Mouse (Mus musculus): ENCODE measurements around the gene Lypd8. TPM values are rescaled to one million over a fixed set of nuclear protein-coding genes. Genes with fewer than 3 reads are reported as not detected.
"Not testable (repeated sequence)": the region's sequence is repeated elsewhere in the genome, so short reads cannot be mapped to it uniquely, and the experiment has no call there.

Gene Lypd8
- polyA plus RNA-seq, 1 experiment = not detected

DNA sequence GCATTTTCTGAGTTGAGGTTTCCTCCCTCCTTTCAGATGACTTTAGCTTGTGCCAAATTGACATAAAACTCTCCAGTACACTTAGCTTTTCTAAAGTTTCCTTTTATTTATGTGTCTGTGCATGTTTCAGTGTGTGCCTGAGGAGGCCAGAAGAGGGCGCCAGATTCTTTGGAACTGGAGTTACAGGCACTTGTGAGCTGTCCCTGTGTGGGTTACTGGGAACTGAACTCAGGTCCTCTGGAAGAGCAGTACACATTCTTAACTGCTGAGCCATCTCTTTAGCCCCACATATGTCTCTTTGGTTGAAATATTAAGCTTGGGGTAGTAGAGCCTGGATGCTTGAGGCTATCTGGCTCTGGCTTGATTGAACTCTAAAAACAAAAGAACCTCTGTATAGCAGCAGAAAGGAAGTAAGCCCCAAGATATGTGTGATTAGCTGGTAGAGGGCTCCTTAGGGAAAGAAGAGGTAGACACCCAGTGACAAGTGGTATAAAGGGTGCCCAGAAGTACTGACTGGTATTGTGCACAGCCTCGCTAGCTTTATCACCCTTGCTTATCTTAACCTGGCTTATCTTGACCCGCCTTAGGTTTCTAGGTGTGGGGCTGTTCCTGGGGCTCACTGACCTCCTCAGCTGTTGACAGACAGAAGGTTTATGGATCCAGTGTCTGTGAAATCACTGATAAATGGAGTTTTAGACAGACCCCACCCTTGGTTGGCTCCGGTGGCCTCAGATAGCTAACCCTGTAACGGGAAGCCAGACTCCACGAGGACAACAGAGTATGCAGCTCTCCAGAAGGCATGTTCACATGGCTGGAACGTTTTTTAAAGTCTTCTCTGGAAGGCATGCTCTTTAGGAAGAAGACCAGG is 25.9 kb upstream of the Lypd8 start:
- no peak overlapping the region for H3K4me3 ChIP-seq (ENCODE audit: insufficient read depth, low read depth, low read length)
- H3K27ac ChIP-seq (ENCODE audit: insufficient read depth, low read depth, low read length) = no peak overlapping the region
- no peak for TF ChIP-seq CTCF (IDR thresholded peaks at IDR 0.05; ENCODE audit: insufficient read depth, low read depth, low read length)
- no peak for TF ChIP-seq POLR2A (IDR thresholded peaks at IDR 0.05; ENCODE audit: insufficient read depth, low read depth, low read length)
- WGBS = 70% methylated on average over 7 of the region's 7 CpGs
- H3K4me1 ChIP-seq (ENCODE audit: control insufficient read depth, insufficient read depth, low read length) = peaks cover 3% of the 10 kb centered on the region; the same call in 1 of the 2 replicates

DNA sequence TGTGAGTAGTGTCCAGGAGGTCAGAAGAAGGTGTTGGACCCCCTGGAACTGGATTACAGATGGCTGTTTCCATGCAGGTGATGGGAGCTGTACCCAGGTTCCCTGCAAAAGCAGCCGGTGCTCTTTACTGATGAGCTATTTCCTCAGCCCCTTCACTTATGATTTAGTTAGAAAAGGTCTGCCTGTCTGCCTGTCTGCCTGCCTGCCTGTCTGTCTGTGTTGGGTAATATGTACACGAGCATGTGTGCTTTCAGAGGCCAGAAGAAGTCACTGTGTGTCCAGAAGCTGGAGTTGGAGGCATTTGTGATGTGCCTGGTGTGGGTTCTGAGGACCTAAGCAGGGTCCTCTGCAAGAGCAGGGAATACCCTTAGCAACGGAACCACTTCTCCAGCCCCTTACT is 25.1 kb upstream of the Lypd8 start:
- H3K4me3 ChIP-seq (ENCODE audit: insufficient read depth, low read depth, low read length) = no peak overlapping the region
- TF ChIP-seq CTCF (IDR thresholded peaks at IDR 0.05; ENCODE audit: insufficient read depth, low read depth, low read length) (no peak), POLR2A (IDR thresholded peaks at IDR 0.05; ENCODE audit: insufficient read depth, low read depth, low read length) (no peak)
- peaks cover 3% of the 10 kb centered on the region; the same call in 1 of the 2 replicates for H3K4me1 ChIP-seq (ENCODE audit: control insufficient read depth, insufficient read depth, low read length)
- no peak overlapping the region for H3K27ac ChIP-seq (ENCODE audit: insufficient read depth, low read depth, low read length)
- WGBS = 80% methylated on average over 3 of the region's 3 CpGs

DNA sequence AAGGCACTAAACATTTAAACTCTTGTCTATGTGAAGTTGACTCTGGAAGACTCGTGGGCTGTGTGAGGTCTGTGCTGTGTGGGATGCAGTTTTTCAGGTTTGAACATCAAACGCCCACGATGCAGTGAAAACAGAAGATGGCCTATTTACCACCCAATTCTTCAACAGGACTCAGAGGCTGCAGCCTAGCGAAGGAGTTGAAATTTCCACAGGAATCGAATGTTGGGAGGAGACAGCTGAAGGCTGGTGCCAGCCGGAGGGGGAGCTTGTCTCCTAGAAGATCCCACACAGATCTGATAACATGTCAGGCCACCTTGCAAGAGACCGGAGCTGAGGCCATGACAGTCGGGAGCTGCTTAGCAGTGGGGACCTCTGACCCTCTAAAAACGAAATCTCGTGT is 24.4 kb upstream of the Lypd8 start:
- 60% methylated on average over 10 of the region's 10 CpGs for WGBS
- Histone ChIP-seq H3K27ac (ENCODE audit: insufficient read depth, low read depth, low read length) (no peak overlapping the region), H3K4me3 (ENCODE audit: insufficient read depth, low read depth, low read length) (no peak overlapping the region), H3K4me1 (ENCODE audit: control insufficient read depth, insufficient read depth, low read length) (peaks cover 3% of the 10 kb centered on the region; the same call in 1 of the 2 replicates)
- TF ChIP-seq POLR2A (IDR thresholded peaks at IDR 0.05; ENCODE audit: insufficient read depth, low read depth, low read length) = no peak
- TF ChIP-seq CTCF (IDR thresholded peaks at IDR 0.05; ENCODE audit: insufficient read depth, low read depth, low read length) = no peak

DNA sequence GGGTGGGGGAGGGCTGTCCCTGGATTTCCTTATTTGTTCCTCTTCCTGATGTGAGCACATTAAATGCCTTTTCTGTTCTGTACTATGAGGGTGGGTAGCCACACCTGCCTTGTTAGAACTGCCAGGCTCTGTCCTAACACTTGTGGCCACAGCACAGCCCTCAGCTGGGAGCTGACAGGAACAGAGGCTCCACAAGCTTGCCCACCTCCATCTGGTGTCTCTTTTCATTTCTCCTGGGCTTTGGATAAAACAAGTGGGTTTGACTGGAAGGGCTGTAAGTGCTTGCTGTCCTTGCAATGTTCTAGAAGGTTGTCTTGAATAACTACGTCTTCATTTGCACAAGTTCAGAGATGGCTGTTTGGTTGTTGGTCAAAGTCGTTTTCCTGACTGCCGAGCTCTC is 23.9 kb upstream of the Lypd8 start:
- peaks cover 3% of the 10 kb centered on the region; the same call in 1 of the 2 replicates for H3K4me1 ChIP-seq (ENCODE audit: control insufficient read depth, insufficient read depth, low read length)
- WGBS = 74% methylated on average over 3 of the region's 3 CpGs
- TF ChIP-seq POLR2A (IDR thresholded peaks at IDR 0.05; ENCODE audit: insufficient read depth, low read depth, low read length) = no peak
- TF ChIP-seq CTCF (IDR thresholded peaks at IDR 0.05; ENCODE audit: insufficient read depth, low read depth, low read length) = no peak
- H3K27ac ChIP-seq (ENCODE audit: insufficient read depth, low read depth, low read length) = no peak overlapping the region
- H3K4me3 ChIP-seq (ENCODE audit: insufficient read depth, low read depth, low read length) = no peak overlapping the region

DNA sequence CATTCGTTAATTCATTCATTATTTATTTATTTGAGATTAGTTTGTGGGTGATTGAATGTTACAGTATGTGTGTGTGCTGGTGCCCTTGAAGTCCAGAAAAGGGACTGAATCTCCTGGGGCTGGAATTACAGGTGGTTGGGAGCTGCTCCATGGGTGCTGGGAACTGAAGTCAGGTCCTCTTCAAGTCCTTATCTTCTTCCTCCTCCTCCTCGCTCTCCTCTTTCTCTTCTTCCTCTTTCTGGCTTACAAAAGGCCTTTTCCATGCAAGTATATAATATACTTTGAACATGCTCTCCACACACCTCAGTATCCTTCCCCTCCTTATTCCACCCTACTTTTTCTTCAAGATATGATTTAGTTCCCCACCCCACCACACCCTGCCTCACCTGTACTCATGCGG is 21.8 kb upstream of the Lypd8 start:
- WGBS = 90% methylated on average over 3 of the region's 3 CpGs
- no peak for TF ChIP-seq CTCF (IDR thresholded peaks at IDR 0.05; ENCODE audit: insufficient read depth, low read depth, low read length)
- no peak for TF ChIP-seq POLR2A (IDR thresholded peaks at IDR 0.05; ENCODE audit: insufficient read depth, low read depth, low read length)
- peaks cover 3% of the 10 kb centered on the region; the same call in 1 of the 2 replicates for H3K4me1 ChIP-seq (ENCODE audit: control insufficient read depth, insufficient read depth, low read length)
- H3K4me3 ChIP-seq (ENCODE audit: insufficient read depth, low read depth, low read length) = no peak overlapping the region
- no peak overlapping the region for H3K27ac ChIP-seq (ENCODE audit: insufficient read depth, low read depth, low read length)

DNA sequence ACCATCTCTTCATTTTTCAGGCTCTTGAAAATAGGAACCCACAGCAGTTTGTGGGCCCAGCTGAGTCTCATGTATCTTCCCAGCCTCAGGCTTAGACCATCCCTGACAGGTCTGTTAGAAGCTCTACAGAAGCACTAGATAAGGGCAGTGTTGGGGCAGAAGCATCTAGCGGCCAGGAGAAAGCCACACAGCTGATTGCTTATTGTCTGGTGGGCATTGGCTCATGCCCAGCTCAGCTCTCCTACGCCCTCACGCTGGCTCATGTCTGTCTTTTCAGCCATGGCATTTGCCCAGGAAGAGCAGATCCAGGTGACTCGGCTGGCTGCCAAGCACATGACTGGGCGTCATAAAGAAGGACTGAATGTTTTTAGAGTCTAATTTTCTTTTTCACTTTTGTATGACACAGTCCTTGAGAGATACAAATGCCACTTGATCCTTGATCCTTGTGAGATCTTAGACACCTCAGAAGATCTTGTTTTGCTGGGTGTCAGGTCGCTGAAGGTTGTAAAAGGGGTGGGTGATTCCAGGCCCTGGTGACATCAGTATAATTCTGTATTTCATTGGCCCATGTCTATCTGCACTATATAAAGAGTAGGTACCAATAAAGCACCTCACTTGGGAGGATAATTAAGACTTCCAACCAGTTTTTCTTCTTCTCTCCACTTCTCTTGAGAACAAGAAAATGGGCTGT is 20.9 kb upstream of the Lypd8 start:
- no peak for TF ChIP-seq POLR2A (IDR thresholded peaks at IDR 0.05; ENCODE audit: insufficient read depth, low read depth, low read length)
- no peak for TF ChIP-seq CTCF (IDR thresholded peaks at IDR 0.05; ENCODE audit: insufficient read depth, low read depth, low read length)
- 82% methylated on average over 6 of the region's 6 CpGs for WGBS
- H3K27ac ChIP-seq (ENCODE audit: insufficient read depth, low read depth, low read length) = no peak overlapping the region

DNA sequence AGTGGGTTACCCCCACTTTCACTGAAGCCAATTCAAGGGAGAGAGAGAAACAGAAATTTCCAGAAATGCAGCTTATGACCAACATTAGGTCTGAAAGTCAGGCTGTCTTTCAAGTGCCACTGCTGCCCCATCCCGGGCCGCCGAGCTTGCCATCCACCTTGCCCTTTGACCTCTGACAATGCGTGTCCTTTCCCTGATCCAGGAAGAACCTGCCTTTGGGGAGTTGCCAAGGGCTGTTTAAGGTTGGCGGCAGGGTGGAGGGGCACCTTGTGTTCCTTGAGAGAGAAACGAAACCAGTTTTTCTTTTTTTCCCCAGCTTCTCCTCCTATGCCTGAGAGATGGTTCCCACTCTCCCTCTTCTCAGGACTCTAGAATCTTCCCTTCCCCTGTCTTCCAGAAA is 16.3 kb upstream of the Lypd8 start:
- WGBS = no CpG with 5 or more reads among the region's 6 CpGs
- H3K27ac ChIP-seq (ENCODE audit: insufficient read depth, low read depth, low read length); H3K4me1 ChIP-seq (ENCODE audit: control insufficient read depth, insufficient read depth, low read length); H3K4me3 ChIP-seq (ENCODE audit: insufficient read depth, low read depth, low read length): not testable (repeated sequence)

More for the DNA sequence above, 20.9 kb upstream of the Lypd8 start:
- Histone ChIP-seq H3K4me3 (ENCODE audit: insufficient read depth, low read depth, low read length) (no peak overlapping the region), H3K4me1 (ENCODE audit: control insufficient read depth, insufficient read depth, low read length) (peaks cover 3% of the 10 kb centered on the region; the same call in 1 of the 2 replicates)

DNA sequence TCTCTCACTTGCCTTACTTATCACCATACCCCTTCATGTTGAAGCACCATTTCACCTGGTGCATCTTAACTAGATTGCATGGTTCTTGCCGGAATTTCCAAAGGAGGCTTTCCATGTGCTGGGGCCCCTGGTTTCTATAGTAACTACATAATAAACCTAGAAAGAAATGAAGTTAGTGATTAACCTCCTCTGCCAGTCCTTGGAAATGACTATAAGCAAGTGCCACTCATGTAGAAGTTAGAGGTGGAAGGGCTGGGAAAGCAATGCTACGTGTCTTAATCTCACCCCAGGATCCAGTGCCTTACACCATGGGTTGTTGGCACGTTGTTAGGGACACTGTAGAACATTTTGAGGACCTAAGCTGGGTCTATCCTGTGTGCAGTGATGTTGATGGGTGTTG is 14.4 kb upstream of the Lypd8 start:
- no peak for TF ChIP-seq POLR2A (IDR thresholded peaks at IDR 0.05; ENCODE audit: insufficient read depth, low read depth, low read length)
- no peak for TF ChIP-seq CTCF (IDR thresholded peaks at IDR 0.05; ENCODE audit: insufficient read depth, low read depth, low read length)
- 61% methylated on average over 3 of the region's 3 CpGs for WGBS
- Histone ChIP-seq H3K4me1 (ENCODE audit: control insufficient read depth, insufficient read depth, low read length) (no peaks in the 10 kb centered on the region), H3K27ac (ENCODE audit: insufficient read depth, low read depth, low read length) (no peak overlapping the region), H3K4me3 (ENCODE audit: insufficient read depth, low read depth, low read length) (no peak overlapping the region)

DNA sequence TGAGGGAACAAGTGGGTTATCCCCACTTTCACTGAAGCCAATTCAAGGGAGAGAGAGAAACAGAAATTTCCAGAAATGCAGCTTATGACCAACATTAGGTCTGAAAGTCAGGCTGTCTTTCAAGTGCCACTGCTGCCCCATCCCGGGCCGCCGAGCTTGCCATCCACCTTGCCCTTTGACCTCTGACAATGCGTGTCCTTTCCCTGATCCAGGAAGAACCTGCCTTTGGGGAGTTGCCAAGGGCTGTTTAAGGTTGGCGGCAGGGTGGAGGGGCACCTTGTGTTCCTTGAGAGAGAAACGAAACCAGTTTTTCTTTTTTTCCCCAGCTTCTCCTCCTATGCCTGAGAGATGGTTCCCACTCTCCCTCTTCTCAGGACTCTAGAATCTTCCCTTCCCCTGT is 12.7 kb upstream of the Lypd8 start:
- no CpG with 5 or more reads among the region's 6 CpGs for WGBS
- not testable (repeated sequence) for H3K4me1 ChIP-seq (ENCODE audit: control insufficient read depth, insufficient read depth, low read length); H3K4me3 ChIP-seq (ENCODE audit: insufficient read depth, low read depth, low read length); H3K27ac ChIP-seq (ENCODE audit: insufficient read depth, low read depth, low read length)
